Mouse (Mus musculus): ENCODE results near the gene Spef1. TPM values are rescaled to one million over a fixed set of nuclear protein-coding genes. Genes with fewer than 3 reads are reported as not detected.

Gene Spef1
- 5.6 TPM in 1 of 2 replicates, not detected in the other for total RNA-seq (2014; fragmentation: Nextera tagmentation)
- 1.4 and 1.9 TPM in 2 replicates for total RNA-seq (2017)
- 0.75 and 0.78 TPM in 2 replicates for polyA plus RNA-seq (2012)

- peaks cover 50% of the 10 kb centered on the region for H3K4me1 ChIP-seq (ENCODE audit: insufficient read depth, low read depth, low read length)
- H3K27me3 ChIP-seq (ENCODE audit: insufficient read depth, low read length): peaks cover 6% of the 10 kb centered on the region; the same call in 1 of the 2 replicates
- DNase-seq (ENCODE audit: low spot score) (peak; percentile 88), ATAC-seq (ENCODE audit: extremely low read depth, insufficient number of reproducible peaks, low FRiP score, poor library complexity, severe bottlenecking) (peak; percentile 72)
- H3K9me3 ChIP-seq (replicated peaks): no peaks in the 10 kb centered on the region
- TF ChIP-seq POLR2AphosphoS5 (IDR thresholded peaks at IDR 0.05; ENCODE audit: insufficient replicate concordance, low read depth, low read length): no peak
- TF ChIP-seq GATA1 (IDR thresholded peaks at IDR 0.05; ENCODE audit: borderline replicate concordance, low read length): no peak
- no peak for TF ChIP-seq TAL1 (conservative IDR thresholded peaks at IDR 0.05; ENCODE audit: low read depth, low read length)
- TF ChIP-seq GATA2 (IDR thresholded peaks at IDR 0.05; ENCODE audit: borderline replicate concordance, low read depth, low read length): no peak
- no peak for TF ChIP-seq CTCF (IDR thresholded peaks at IDR 0.05; ENCODE audit: low read depth, low read length)
- H3K4me3 ChIP-seq (ENCODE audit: low read depth, low read length): peak within 1 kb of the TSS; percentile 78
- peaks cover 19% of the 10 kb centered on the region for H3K36me3 ChIP-seq (replicated peaks)
Observed at GRCm38 (mm10) chr2:131186771-131187601, at the start of gene Spef1, which contains the start of gene Cdc25b. Gene Spef1, minus strand, starts transcription at chr2:131187282. Gene Cdc25b, plus strand, starts transcription at chr2:131186949.

DNA sequence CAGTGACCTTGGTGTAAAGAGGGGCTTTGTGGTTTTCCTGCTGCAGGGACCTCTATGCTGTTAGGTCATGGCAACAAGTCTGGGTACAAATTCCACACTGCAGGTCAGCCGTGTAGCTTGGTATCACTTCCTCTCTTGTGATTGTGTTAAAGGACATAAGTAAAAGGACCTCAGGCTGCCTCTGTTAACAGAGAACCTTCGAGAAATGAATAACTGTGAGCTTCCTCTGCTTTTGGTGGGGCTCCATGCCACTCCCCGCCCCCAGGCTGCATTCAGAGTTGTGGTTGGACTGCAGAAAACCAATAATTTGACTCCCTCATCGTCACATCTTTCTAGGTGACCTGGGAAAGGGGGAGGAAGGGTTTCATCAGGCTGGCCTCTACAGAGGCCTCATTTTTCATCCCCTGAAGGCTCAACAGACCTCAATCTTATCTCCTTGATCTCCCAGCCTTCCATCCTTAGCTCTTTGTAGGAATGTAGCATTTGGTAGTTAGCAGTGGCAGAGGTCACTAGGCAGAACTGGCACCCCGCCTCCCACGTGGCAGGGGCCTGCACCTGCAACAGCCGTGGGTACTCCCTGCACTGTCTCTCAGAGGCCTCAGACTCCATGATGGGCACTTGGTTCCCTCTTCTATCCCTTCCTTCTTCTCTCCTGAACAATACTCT lies 48.0 kb upstream of the Spef1 start:
- no peak for ATAC-seq (ENCODE audit: extremely low read depth, insufficient number of reproducible peaks, low FRiP score, poor library complexity, severe bottlenecking)
- peak; percentile 19 for DNase-seq (ENCODE audit: low spot score)
- peaks cover 44% of the 10 kb centered on the region for H3K36me3 ChIP-seq (replicated peaks)
- peaks cover 53% of the 10 kb centered on the region for H3K4me1 ChIP-seq (ENCODE audit: insufficient read depth, low read depth, low read length)
- H3K4me3 ChIP-seq (ENCODE audit: low read depth, low read length): peak overlapping the region; percentile 78; the same call in 1 of the 2 replicates
- H3K9me3 ChIP-seq (replicated peaks): no peaks in the 10 kb centered on the region
- no peaks in the 10 kb centered on the region for H3K27me3 ChIP-seq (ENCODE audit: insufficient read depth, low read length)
- TF ChIP-seq POLR2AphosphoS5 (IDR thresholded peaks at IDR 0.05; ENCODE audit: insufficient replicate concordance, low read depth, low read length) (no peak), GATA2 (IDR thresholded peaks at IDR 0.05; ENCODE audit: borderline replicate concordance, low read depth, low read length) (peak; percentile 49; the same call in 1 of the 2 replicates)

DNA sequence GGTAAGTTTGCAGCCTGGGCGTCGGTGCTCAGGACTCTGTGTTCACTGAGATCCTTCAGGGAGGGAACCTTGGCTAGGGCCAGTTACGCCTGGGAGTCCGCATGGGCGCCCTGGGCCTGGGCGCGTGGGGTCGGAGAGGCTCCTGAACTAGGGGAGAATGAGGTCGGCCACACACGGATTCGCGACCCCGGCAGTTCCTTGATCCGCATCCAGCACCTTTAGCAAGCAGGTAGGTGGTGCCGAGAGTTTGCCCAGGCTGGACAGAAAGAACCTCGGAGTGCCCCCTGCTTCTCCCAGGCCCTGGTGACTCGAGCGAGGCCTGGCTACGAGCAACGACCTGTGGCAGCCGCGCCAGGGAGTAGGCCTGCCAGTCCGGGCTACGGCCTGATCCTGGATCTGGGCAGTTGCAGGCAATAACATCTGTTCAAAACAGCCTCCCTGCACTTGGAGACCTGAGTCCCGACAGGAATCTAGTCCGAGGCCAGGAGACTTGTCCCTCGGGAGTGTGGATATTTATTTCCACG lies 47.1 kb upstream of the Spef1 start:
- peaks cover 46% of the 10 kb centered on the region for H3K4me1 ChIP-seq (ENCODE audit: insufficient read depth, low read depth, low read length)
- H3K36me3 ChIP-seq (replicated peaks): peaks cover 36% of the 10 kb centered on the region
- ATAC-seq (ENCODE audit: extremely low read depth, insufficient number of reproducible peaks, low FRiP score, poor library complexity, severe bottlenecking): no peak
- H3K9me3 ChIP-seq (replicated peaks): no peaks in the 10 kb centered on the region
- DNase-seq (ENCODE audit: low spot score): peak; percentile 21
- no peak for TF ChIP-seq CTCF (IDR thresholded peaks at IDR 0.05; ENCODE audit: low read depth, low read length)
- no peak for TF ChIP-seq POLR2AphosphoS5 (IDR thresholded peaks at IDR 0.05; ENCODE audit: insufficient replicate concordance, low read depth, low read length)
- no peak for TF ChIP-seq GATA1 (IDR thresholded peaks at IDR 0.05; ENCODE audit: borderline replicate concordance, low read length)
- no peak for TF ChIP-seq TAL1 (conservative IDR thresholded peaks at IDR 0.05; ENCODE audit: low read depth, low read length)
- peaks cover 2% of the 10 kb centered on the region; the same call in 1 of the 2 replicates for H3K27me3 ChIP-seq (ENCODE audit: insufficient read depth, low read length)
- H3K4me3 ChIP-seq (ENCODE audit: low read depth, low read length): peak overlapping the region; percentile 78

GRCm38 (mm10) chr2:131233307-131234126 lies 46.4 kb upstream of the Spef1 start, which contains the start of gene Mavs:
Gene Mavs, plus strand, starts transcription at chr2:131234063.
- H3K36me3 ChIP-seq (replicated peaks): peaks cover 29% of the 10 kb centered on the region
- peak; percentile 95 for DNase-seq (ENCODE audit: low spot score)
- H3K4me3 ChIP-seq (ENCODE audit: low read depth, low read length): peak within 1 kb of the TSS; percentile 78
- no peak for TF ChIP-seq GATA2 (IDR thresholded peaks at IDR 0.05; ENCODE audit: borderline replicate concordance, low read depth, low read length)
- H3K4me1 ChIP-seq (ENCODE audit: insufficient read depth, low read depth, low read length): peaks cover 43% of the 10 kb centered on the region
- peaks cover 7% of the 10 kb centered on the region; the same call in 1 of the 2 replicates for H3K27me3 ChIP-seq (ENCODE audit: insufficient read depth, low read length)
- ATAC-seq (ENCODE audit: extremely low read depth, insufficient number of reproducible peaks, low FRiP score, poor library complexity, severe bottlenecking): peak; percentile 98
- no peaks in the 10 kb centered on the region for H3K9me3 ChIP-seq (replicated peaks)

DNA sequence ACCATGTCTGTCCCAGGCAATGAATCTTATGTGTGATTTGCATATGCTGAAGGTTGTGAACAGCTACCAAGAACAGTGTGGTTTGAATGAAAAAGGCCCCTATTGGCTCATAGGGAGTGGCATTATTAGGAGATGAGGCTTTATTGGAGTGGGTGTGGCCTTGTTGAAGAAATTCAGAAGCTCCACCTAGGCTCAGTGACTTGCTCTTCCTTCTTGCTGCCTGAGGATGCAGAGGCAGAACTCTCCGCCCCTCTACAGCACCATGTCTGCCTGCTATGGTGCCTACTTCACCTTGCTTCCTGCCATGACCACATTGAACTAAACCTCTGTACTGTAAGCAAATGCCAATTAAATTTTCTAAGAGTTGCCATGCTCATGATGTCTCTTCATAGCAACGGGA lies 45.5 kb upstream of the Spef1 start:
- Histone ChIP-seq H3K9me3 (replicated peaks) (no peaks in the 10 kb centered on the region), H3K36me3 (replicated peaks) (peaks cover 23% of the 10 kb centered on the region), H3K27me3 (ENCODE audit: insufficient read depth, low read length) (peaks cover 8% of the 10 kb centered on the region; the same call in 1 of the 2 replicates), H3K4me3 (ENCODE audit: low read depth, low read length) (no peak overlapping the region), H3K4me1 (ENCODE audit: insufficient read depth, low read depth, low read length) (peaks cover 43% of the 10 kb centered on the region)
- TF ChIP-seq TAL1 (conservative IDR thresholded peaks at IDR 0.05; ENCODE audit: low read depth, low read length): no peak
- no peak for TF ChIP-seq GATA1 (IDR thresholded peaks at IDR 0.05; ENCODE audit: borderline replicate concordance, low read length)
- TF ChIP-seq CTCF (IDR thresholded peaks at IDR 0.05; ENCODE audit: low read depth, low read length): no peak
- no peak for TF ChIP-seq GATA2 (IDR thresholded peaks at IDR 0.05; ENCODE audit: borderline replicate concordance, low read depth, low read length)
- TF ChIP-seq POLR2AphosphoS5 (IDR thresholded peaks at IDR 0.05; ENCODE audit: insufficient replicate concordance, low read depth, low read length): no peak
- DNase-seq (ENCODE audit: low spot score) (no peak), ATAC-seq (ENCODE audit: extremely low read depth, insufficient number of reproducible peaks, low FRiP score, poor library complexity, severe bottlenecking) (no peak)

Data from G1E (cell line).